Mouse (Mus musculus): ENCODE results near the gene Hoxa10.

Hoxa10 gene

GRCm38 (mm10) chr6:52229558-52230416 is 10.9 kb downstream of the Hoxa10 start:
- DNase-seq (ENCODE audit: low spot score in 2 of 2), result no peak

DNA sequence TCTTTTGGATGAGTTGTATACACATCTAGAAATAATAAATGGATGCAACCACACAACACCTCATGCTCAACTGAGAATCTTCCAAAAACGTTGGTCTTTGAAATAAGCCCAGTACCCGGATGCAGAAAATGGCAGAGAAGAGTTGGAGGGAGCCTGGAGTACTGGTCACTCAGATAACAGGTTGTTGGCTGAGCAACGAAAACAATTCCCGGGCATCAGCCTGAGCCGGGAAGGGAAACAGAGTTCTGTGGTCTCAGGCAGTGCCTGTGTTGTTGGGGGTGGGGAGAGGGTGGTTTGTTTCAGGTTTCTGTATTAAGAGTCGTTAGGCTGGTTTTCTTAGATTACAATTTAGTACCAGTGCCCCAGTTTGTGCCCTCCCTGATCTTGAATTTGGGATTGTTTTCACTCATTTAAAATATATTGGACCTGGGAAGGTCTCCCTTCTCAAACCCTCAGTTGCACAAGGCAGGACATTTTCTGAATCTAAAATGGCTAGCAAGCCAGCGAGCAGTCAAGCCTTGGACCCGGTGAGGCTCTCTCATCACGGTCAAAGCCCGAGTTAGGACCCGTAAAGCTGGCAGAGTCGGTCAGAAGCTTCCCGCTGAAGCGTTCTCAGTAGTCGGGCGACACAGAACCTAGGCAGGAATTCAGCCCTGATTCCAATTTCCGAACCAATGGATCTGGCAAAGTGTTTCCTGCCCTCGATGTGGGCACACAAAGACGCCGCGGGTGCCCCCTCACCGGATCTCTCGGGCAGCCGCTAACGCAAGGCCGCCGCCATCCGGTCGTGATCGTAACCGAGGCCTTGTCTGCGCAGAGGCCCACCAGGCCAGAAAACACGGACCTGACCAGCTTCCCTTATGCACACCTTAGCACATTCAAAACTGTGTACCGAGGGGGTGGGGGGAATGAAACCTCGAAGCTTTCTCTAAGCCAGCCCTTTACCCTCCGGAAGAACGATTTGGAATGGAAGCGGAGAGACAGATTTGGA is 11.9 kb downstream of the Hoxa10 start:
- DNase-seq (ENCODE audit: low spot score in 2 of 2), result no peak

- DNase-seq (ENCODE audit: low spot score in 2 of 2), result no peak
These were observed 13.0 kb downstream of the Hoxa10 start for GRCm38 (mm10) chr6:52227470-52228222.

DNA sequence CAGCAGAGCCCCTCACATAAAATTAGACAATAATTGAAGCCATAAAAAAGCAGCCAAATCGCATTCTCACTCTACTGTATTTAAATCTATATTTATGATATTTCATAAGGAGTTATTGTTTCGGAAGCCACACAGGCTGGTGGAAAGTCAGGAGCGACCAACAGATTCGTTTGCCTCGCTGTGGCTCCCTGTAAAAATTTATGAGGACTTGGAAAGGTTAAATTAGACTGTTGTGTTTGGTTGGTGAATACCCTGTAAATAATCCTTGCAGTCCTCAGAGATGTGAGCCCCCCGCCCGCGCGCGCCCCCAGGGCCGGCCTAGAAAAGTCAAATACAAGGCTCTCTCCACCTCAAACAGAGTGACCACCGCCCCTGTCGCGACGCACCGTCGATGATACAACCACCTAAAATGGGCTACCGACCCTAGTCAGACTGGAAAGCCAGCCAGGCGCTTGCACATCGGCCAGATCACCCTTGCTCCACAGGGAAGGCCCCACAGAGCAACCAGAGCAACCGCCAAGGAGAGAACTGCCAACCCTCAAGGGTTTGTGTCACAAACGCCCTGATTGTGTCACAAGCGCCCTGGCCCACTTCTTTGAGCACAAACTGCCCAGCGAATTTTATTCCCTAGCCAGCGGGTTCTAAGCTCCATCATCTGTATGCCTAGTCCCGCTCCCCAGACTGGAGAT is 13.9 kb downstream of the Hoxa10 start:
- DNase-seq (ENCODE audit: low spot score in 2 of 2), result no peak

DNA sequence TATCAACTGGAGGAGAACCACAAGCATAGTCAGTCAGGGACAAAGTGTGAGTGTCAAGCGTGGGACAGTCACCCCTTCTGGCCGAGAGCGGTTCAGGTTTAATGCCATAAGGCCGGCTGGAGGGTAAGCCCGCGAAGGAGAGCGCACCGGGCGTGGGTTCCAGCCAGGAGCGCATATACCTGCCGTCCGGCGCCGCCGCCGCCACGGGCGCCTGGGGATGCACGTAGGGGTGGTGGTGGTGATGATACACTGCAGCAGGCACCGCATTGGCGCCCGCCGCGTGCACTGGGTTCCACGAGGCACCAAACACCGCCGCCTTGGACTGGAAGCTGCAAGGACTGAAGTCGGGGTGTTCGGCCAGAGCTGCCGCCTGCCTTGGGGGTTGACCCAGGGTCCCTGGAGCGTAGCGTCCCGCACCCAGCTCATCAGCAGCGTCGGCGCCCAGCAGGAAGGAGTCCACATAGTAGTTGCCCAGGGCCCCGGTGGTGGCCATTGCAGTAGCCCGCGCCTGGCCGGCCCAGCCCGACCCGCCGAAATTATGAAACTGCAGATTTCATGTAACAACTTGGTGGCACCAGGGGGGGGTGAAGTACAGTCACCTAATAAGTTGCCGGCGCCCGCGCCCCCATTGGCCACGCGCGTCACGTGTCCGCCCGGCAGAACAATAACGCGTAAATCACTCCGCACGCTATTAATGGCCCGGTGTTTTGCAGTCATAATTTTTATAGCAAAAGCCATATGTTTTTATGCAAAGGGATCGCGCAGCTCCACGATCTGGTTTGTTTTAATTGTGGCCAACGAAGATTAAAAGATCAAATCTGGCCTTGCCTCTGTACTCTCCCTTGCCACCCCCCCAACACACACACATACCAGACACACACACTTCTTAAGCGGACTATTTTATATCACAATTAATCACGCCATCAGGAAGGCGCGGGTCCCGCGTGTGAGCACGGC is 14.8 kb downstream of the Hoxa10 start:
- DNase-seq (ENCODE audit: low spot score in 2 of 2), result no peak

GRCm38 (mm10) chr6:52224895-52225611 is 15.6 kb downstream of the Hoxa10 start:
- DNase-seq (ENCODE audit: low spot score in 2 of 2), result no peak

- DNase-seq (ENCODE audit: low spot score in 2 of 2), result no peak
These were observed 16.5 kb downstream of the Hoxa10 start for GRCm38 (mm10) chr6:52223939-52224760.

DNA sequence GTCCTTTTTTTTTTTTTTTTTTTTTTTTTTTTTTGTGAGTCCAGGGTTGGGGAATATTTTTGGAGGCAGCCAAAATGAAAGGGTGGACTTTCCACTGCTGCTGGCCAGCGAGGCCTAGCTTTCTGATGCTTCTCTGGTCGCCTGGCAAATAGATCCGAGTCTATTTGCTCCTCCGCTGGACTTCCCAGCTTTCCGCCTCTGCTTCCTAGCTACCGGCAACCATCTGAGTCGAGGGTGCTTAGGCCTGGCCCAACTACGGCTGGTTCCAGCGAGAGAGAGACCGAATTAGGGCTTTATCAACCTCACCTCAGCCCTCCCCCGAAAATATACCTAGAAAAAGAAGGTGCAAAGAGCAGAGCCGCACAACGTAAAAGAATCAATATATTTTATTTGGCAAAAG is 17.9 kb downstream of the Hoxa10 start:
- DNase-seq (ENCODE audit: low spot score in 2 of 2), result no peak

- no peak for DNase-seq (ENCODE audit: low spot score in 2 of 2)
These were observed 18.5 kb downstream of the Hoxa10 start for GRCm38 (mm10) chr6:52221993-52222685.

- peak; percentile 81 to 82 for DNase-seq (ENCODE audit: low spot score in 2 of 2)
These were observed 19.2 kb downstream of the Hoxa10 start, which contains the start of gene Hoxa7 for GRCm38 (mm10) chr6:52221337-52221992. Gene Hoxa7 (minus strand): TSS chr6:52221854.

DNA sequence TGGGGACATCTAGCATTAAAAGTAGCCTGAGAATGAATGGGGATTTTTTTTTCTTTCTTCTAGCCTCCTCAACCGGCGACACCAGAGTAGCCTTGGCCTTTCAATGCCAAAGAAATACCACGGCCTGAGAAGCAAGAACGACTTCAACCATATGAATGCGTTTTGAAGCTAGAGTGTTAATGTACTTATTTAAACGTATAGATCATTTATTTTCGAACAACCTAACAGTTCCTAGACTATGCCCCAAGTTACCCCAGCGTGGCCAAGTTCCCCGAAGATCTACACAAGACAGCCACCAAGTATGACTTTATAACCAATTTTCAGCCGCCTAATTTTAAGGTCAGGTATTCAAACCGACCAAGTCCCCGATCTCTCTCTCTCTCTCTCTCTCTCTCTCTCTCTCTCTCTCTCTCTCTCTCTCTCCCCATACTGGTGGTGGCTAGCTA is 19.8 kb downstream of the Hoxa10 start:
- no peak for DNase-seq (ENCODE audit: low spot score in 2 of 2)

DNA sequence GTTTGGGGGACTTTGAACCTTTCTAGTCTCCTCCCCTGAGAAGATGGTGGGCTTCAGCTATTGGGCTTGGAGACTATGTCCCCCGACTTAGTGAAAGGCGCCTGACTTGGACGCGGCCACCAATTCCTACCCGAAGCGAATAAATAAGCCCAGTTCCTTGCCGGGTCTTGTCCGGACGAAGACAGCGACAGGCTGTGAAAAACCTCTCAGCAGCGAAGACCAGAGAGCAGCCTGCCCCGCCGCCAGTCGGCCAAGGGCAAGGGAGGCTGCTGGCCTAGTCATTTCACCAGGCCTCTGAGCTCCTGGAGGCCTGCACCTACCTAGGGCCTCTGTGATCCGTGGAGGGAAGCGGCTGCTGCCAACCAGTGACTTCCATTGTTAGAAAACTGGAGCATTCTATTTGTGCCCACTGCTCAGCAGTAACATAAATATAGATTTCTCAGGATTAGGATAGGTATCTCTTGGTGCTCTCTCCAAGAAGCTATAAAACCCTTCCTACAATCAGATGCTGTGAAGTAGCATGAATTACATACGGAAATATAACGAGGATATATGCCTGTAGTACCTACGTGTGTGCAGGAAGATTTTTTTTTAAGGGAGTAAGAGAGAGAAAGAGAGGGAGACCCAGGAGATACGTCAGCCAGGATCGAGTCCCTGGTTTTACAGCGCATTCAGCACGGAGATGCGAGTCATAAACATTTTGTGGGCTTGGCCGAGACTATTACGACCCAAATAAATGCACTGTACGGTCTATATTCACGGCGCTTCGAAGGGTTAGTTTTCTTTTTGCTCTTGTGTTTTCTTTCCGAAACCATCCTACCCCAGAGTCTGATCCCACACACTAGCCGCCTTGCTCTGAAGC is 20.4 kb downstream of the Hoxa10 start:
- no peak for DNase-seq (ENCODE audit: low spot score in 2 of 2)

DNA sequence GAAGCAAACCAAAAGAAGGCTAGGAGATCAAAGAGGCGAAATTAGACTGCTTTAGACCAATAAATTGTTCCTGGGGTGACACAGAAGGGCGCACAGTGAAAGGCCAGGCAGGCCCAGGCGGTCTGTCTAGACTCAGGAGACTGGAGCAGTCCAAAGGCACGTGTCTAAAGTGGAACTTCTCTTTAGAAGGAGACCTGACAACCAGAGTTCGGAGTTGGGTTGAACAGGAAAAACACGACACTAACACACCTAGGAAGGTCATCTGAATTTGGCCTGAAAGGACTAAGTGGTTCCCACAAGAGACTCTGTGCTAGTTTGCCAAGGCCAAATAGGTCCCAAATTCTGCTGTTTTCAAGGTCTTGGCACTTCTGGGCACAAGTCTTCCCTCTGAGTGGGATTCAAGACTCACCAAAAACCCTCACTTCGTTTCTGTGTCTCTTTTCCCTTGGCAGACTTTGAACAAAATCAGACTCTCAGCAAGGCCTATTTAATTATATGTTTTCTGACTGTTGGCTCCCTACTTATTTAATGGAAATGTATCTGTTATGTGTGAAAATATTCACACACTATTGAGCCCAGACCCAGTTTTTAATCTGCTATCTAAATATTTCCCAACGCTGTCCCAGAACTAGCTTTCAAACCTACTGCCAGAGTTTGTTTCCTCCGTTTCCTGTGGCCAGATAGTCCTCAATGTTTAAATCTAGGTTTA is 21.3 kb downstream of the Hoxa10 start:
- no peak for DNase-seq (ENCODE audit: low spot score in 2 of 2)

DNA sequence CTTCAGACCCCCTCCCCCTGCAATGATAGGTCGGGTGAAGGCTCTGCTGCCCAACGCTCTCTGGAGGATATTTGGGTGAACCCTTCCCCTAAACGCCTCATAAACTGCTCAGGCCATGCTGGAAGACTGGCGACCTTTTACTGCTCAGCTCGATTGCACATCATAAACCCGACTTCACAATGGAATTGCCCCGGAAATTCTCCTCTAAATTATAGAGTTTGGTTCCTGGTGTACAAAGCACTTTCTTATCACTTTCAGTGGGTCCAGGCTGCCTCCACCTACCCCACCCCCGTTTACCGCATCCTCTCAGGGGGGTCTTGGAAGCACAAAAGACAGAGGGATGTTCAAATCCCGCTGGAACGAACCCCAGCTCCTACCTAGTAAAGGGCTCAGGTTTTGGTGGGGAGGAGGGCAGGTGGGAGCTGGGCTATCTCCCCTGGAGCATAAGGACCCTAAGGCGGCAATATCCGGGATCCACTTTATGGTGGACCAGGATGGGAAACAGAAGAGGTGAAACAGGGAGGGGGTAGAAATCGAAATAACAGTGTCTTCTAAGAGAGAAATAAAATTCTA is 21.9 kb downstream of the Hoxa10 start:
- DNase-seq (ENCODE audit: low spot score in 2 of 2), result no peak
